Mouse (Mus musculus): Measurements from ENCODE around the gene Tmem184b. TPM values are rescaled to one million over a fixed set of nuclear protein-coding genes. Genes with fewer than 3 reads are reported as not detected.
A peak's percentile ranks its signal among the peaks of the same experiment; 100 is the strongest.

The Tmem184b gene
- total RNA-seq, 2 experiments from 2014 or later, result 51.4 to 56.6 TPM

DNA sequence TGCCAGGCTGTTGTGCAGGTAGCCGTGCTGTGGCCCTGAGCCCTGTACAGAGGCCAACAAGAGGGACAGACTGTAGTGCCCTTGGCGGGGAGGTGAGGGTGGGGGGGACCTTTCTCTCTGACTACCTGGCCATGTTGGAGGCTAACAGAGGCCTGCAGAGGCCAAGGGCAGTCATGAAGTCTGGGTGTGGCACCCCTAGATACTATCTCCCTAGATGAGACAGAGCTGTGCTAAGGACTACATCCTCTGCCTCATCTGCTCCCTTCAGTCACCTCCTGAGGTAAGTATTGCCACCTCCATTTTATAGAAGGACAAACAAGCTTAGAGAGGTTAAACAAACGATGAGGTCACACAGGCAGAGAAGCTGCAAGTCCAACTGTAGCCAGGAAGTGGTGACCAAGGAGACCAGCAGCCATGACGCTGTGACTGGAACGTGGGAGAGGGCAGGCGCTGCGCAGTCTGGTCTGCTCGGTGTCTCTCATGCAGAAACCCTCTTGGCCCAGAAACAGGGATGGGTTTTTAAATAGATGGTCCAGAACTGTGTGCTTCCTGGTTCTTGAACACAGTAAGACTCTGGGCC lies 34.4 kb downstream of the Tmem184b start:
- no peak for DNase-seq

- DNase-seq, result peak; percentile 63
These were observed 35.0 kb downstream of the Tmem184b start for GRCm38 (mm10) chr15:79368313-79368811.

- DNase-seq, result no peak
These were observed 37.0 kb downstream of the Tmem184b start for GRCm38 (mm10) chr15:79366402-79366801.

GRCm38 (mm10) chr15:79365068-79365467 lies 38.3 kb downstream of the Tmem184b start:
- no peak for DNase-seq

DNA sequence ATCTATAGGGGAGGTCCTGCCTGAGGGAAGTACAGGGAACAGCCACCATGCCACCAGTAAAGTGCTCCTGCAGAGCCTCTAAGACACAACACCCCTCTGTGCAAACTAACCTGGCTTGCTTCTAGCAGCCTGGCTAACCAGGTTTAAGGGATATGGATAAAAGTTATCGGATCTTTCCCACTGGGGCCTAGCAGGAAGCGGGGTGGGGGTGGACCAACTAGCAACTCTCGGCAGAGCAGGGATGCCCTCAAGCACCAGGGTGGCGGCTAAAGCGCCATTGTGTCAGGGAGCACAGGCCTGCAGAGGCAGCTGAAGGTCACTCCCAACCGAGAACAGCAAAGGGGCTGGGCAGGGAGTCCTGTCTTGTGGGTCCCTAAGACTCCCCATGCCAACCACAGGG lies 39.2 kb downstream of the Tmem184b start:
- DNase-seq, result no peak

DNA sequence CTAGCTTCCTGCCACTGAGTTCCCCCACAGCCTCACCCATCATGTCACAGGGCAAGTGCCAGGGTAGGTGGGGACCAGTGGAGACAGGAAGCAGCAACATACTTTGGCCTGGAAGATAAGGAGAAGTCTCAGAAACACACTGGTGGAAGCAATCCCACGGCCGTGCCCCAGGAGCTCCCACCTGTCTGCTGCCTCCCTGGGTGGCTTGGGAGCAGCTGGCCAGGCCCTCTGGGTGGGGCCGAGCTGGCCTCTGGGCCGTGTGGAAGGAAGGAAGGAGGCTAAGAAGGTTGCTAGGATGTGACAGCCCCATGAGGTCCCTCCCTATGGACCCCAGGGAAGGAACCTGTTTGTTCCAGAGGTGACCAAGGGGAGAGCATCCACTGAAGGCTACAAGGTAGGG lies 42.3 kb downstream of the Tmem184b start:
- no peak for DNase-seq

DNA sequence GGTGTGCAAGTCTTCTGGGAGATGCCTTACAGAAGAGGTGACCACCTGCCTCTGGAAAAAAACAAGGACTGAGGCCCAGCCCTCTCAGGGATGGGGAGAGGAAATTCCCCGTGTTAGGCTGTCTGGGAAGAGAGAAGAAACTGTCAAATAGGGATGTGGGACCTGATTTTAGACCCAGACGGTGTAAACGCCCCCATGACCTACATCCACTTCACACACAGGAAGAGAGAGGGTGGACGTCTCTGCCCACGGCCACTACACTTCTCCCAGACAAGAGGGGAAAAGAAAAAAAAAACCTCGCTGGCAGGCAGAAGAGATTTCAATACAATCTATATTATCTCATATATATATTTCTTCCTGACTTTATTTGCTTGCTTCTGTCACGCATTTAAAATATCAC lies 43.0 kb downstream of the Tmem184b start:
- no peak for DNase-seq

- no peak for DNase-seq
These were observed 43.4 kb downstream of the Tmem184b start for GRCm38 (mm10) chr15:79359954-79360353.

- no peak for DNase-seq
These were observed 45.2 kb downstream of the Tmem184b start for GRCm38 (mm10) chr15:79357974-79358690.

DNA sequence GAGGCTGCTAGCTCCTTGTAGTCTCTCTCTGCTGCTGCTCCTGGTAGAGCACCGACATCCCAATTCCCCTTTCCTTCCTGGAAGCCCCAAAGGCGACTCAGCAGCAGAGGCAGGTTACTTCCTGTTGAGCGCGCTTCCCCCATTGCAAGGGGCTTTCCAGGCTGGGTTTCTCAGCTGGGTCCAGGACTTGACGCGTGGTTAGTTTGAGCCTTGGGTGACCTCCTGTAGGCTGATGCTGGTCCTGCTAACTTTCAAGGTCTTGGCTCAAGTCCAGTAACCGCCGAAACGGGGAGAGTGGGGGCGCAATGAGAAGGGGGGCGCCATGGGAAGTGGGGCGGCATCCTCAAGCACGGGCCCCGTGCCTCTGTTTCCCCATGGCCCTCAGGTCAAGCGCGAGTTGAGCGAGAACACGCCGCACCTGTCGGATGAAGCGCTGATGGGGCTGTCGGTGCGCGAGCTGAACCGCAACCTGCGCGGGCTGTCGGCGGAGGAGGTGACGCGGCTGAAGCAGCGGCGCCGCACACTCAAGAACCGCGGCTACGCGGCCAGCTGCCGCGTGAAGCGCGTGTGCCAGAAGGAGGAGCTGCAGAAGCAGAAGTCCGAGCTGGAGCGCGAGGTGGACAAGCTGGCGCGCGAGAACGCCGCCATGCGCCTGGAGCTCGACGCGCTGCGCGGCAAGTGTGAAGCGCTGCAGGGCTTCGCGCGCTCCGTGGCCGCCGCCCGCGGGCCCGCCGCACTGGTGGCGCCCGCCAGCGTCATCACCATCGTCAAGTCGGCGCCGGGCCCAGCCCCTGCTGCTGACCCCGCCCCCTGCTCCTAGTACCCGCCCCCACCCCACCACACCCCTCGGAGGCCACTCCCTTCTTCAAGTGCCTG lies 46.1 kb downstream of the Tmem184b start:
- peak; percentile 81 for DNase-seq

DNA sequence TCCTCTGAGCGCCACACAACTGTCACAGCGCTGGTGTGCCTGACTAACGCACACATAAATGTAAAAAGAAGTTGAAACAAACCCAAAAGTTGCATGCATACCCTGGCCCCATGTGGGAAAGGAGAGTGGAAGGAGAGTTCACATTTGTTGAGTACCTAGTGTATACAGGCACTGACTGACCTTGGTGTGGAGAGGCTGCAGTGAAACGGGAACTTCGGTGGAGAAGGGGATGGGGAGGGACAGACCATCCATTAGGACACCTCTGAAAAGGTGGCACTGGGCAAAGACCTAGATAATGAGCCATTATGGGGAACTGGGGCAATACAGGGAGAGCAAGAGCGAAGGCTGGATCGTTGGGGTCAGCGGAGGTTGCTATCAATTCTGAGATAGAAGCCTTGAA lies 46.9 kb downstream of the Tmem184b start:
- DNase-seq, result no peak

DNA sequence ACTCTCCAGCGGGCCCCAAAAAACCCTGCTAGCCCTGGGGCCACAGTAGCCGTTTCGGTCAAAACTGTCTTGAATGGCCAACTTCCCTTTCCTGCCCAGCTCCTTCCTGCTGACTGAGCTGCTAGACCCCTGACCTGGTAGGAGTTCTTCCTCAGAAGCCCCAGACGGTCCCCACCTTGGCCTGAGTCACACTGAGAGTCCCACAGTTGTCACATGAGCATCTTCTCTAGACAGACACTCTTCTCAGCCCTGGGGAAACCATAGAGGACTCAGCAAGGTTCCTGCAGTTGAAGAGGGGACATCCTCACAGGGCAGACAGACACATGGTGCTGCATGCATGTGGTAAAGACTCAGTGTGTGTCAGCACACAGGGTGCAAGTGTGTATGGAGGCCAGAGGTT lies 48.8 kb downstream of the Tmem184b start:
- DNase-seq, result no peak

GRCm38 (mm10) chr15:79353690-79354305 lies 49.6 kb downstream of the Tmem184b start:
- no peak for DNase-seq

DNA sequence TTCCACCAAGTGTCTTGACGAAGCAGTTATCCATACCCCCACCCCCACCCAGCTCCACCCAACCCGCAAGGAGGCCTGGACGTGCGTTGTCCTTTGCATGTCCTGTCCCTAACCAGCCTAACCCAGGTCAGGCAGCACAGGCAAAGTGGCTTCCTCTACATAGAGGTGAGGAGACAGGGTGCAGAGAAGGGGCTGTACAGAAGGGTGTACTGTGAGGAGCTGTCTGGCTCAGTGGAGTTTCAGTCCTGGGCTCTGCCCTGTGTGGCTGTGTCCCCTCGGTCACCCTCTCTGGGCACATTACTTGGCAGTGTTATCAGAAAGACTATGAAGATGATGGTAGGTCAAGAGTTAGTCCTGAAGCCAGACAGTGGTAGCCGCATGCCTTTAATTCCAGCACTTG lies 50.9 kb downstream of the Tmem184b start:
- no peak for DNase-seq

DNA sequence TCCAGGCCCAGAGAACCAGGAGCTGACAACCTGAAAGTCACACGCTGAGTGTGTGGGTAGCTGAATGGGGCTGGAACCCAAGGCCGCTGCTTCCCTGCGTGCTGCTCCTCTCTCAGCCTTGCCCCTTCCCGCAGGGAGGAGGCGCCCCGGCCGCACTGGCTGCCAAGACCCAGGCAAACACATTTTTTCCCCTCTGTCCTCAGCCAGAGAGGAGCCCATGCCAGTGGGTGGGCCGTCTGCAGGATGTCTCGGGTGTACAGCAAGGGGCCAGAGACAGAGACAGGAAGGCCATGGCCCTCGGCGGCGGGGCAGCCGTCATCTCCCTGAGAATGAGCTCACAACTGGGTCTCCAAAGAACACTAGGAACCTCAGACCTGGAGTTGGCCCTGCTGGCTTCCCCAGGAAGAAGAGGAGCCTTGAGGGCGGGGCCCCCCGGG lies 52.0 kb downstream of the Tmem184b start:
- DNase-seq, result peak; percentile 60

- DNase-seq, result no peak
These were observed 52.5 kb downstream of the Tmem184b start for GRCm38 (mm10) chr15:79350866-79351265.

- DNase-seq, result no peak
These were observed 54.7 kb downstream of the Tmem184b start for GRCm38 (mm10) chr15:79348651-79349050.

- DNase-seq, result peak; percentile 75
These were observed 55.4 kb downstream of the Tmem184b start for GRCm38 (mm10) chr15:79347845-79348506.

GRCm38 (mm10) chr15:79347165-79347844 lies 56.1 kb downstream of the Tmem184b start:
- DNase-seq, result peak; percentile 93

GRCm38 (mm10) chr15:79346051-79346793 lies 57.1 kb downstream of the Tmem184b start, which contains the start of gene Maff:
Gene Maff, plus strand, starts transcription at chr15:79346621.
- DNase-seq, result no peak
